Mouse (Mus musculus) C2C12 (cell line): ENCODE data around the gene Sdhc. TPM values are rescaled to one million over a fixed set of nuclear protein-coding genes. Genes with fewer than 3 reads are reported as not detected.

Experiments
- H3K27me3 ChIP-seq: one replicate; pipeline ENCODE4 v1.6.1; 2011; ENCODE audit not compliant: control insufficient read depth, insufficient read depth, insufficient read length
- H3K36me3 ChIP-seq: one replicate; pipeline ENCODE4 v1.6.1; 2011; ENCODE audit not compliant: control insufficient read depth, insufficient read depth
- H3K4me3 ChIP-seq: one replicate; pipeline ENCODE4 v1.5.1; 2011; ENCODE audit warnings: mild to moderate bottlenecking, control low read depth; ENCODE audit not compliant: poor library complexity, insufficient read depth, severe bottlenecking
- H3K79me2 ChIP-seq: one replicate; pipeline ENCODE4 v1.6.1; 2011; ENCODE audit not compliant: control insufficient read depth, insufficient read depth
- H3K79me3 ChIP-seq: one replicate; pipeline ENCODE4 v1.6.1; 2011; ENCODE audit warnings: low read depth, control low read depth
- H3ac ChIP-seq: one replicate; pipeline ENCODE3; 2011; ENCODE audit warnings: low read depth; ENCODE audit not compliant: control insufficient read depth, insufficient read length
- CEBPB ChIP-seq: IDR thresholded peaks from one replicate; pipeline ENCODE4 v1.6.1; 2011; ENCODE audit warnings: low read depth, mild to moderate bottlenecking, control low read depth, moderate library complexity
- CTCF ChIP-seq: IDR thresholded peaks from one replicate; pipeline ENCODE4 v1.5.1; 2011; ENCODE audit not compliant: control insufficient read depth, insufficient read depth, insufficient read length
- FOSL1 ChIP-seq: IDR thresholded peaks from one replicate; pipeline ENCODE4 v1.8.0; 2011; ENCODE audit warnings: mild to moderate bottlenecking, low read length; ENCODE audit not compliant: poor library complexity, insufficient read depth, severe bottlenecking
- MAX ChIP-seq: IDR thresholded peaks from one replicate; pipeline ENCODE4 v1.6.1; 2011; ENCODE audit warnings: mild to moderate bottlenecking, control low read depth
- MYOD1 ChIP-seq: IDR thresholded peaks from one replicate; pipeline ENCODE4 v1.6.1; 2011; ENCODE audit warnings: low read depth; ENCODE audit not compliant: control insufficient read depth, insufficient read length
- MYOG ChIP-seq: IDR thresholded peaks from one replicate; pipeline ENCODE4 v1.6.1; 2011; ENCODE audit not compliant: control insufficient read depth, insufficient read length; ENCODE audit errors: extremely low read depth
- USF1 ChIP-seq: IDR thresholded peaks from one replicate; pipeline ENCODE4 v1.6.1; 2011; ENCODE audit warnings: low read depth, mild to moderate bottlenecking, control low read depth, moderate library complexity
- polyA plus RNA-seq: library from polyadenylated mRNA; unstranded; fragments of >200 nt; fragmentation: generic; extraction: Trizol; gene quantifications from one replicate; pipeline ENCODE4 v1.2.1, GENCODE M21; 2012; ENCODE audit warnings: missing spikeins

The Sdhc gene
- polyA plus RNA-seq, 1 experiment, result 147 TPM

DNA sequence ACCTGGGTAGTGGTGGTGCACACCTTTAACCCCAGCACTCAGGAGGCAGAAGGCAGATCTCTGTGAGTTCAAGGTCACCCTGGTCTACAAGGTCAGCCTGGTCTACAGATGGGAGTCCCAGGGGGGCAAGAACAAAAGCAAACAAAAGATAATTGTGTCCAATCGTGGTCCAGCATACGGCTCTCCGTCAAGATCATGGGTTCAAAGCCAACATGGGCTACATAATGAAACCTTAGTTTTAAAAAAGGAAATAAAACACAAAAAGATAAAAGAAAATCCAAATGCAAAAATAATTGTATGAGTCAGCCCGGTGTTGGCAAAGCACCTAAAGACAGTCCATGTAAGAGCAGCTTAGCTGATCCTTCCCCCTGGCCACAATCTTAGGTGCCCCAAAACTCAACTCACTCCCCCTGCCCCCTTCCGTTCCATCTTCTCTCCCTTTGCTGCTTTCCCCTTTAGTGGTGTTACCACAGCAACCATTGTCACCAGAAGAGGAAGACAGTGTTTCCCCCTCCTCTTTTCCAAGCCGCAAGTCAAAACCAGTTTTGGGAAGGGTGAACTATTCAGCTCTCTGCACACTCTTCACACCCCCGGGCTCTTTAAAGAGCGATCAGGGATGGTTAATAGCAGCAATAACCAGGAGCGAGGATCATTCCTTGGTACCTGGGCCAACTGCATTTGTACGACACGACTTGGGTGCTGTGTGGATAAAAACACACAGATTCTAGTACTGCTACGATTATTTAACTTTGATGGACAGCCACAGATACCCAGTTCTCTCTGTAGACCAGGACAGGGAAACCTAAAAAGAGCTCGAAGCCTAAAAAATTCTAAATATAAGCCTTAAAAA, 37.7 kb upstream of the Sdhc start:
- no peaks in the 10 kb centered on the region for H3K36me3 ChIP-seq
- TF ChIP-seq MYOD1 (no peak), CTCF (no peak), USF1 (no peak), MAX (no peak), FOSL1 (no peak), CEBPB (no peak), MYOG (no peak)
- no peaks in the 10 kb centered on the region for H3K79me3 ChIP-seq
- no peak overlapping the region for H3ac ChIP-seq
- H3K27me3 ChIP-seq, result no peaks in the 10 kb centered on the region
- H3K4me3 ChIP-seq, result no peak overlapping the region
- no peaks in the 10 kb centered on the region for H3K79me2 ChIP-seq

DNA sequence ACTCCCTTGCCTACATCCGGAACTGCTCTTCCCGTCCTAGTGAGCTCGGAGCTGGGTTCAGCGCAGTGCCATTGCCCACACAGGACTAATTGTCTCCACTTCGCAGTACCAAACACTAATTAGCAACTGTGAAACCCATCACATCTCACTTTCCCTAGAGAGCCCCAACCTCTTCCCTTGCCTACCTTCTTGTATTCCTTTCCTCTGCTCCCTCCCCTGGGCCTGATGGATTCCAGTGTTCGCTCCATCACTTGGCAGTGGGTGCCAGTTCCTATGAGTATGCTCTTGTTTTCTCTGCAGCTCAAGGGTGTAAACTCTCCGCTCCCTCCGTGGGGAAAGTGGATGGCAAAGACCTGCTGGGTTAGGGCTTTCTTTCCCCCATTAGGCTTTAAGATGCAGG, 35.3 kb upstream of the Sdhc start:
- Histone ChIP-seq H3ac (no peak overlapping the region), H3K79me2 (no peaks in the 10 kb centered on the region), H3K4me3 (no peak overlapping the region), H3K36me3 (no peaks in the 10 kb centered on the region), H3K79me3 (no peaks in the 10 kb centered on the region), H3K27me3 (no peaks in the 10 kb centered on the region)
- TF ChIP-seq CTCF, result no peak

DNA sequence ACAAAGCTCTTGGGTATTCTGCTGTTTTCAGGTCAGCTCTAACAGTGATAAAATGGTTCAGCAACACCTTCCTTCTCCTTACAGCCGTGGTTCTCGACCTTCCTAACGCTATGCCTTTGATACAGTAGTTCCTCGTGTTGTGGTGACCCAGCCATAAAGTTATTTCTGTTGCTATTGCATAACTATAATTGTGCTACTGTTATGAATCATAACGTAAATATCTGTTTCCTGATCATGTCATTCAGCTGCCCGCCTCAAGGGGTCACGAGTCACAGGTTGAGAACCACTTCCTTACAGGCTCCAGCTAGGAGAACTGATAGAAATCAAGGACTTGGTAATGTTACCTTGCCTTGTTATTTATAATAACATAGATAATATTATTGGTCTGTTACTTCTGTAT, 33.9 kb upstream of the Sdhc start:
- no peaks in the 10 kb centered on the region for H3K79me2 ChIP-seq

GRCm38 (mm10) chr1:171183620-171184019, 33.2 kb upstream of the Sdhc start:
- no peaks in the 10 kb centered on the region for H3K79me2 ChIP-seq
- H3K36me3 ChIP-seq, result no peaks in the 10 kb centered on the region
- no peaks in the 10 kb centered on the region for H3K79me3 ChIP-seq
- no peaks in the 10 kb centered on the region for H3K27me3 ChIP-seq
- TF ChIP-seq MYOD1, result no peak
- no peak for TF ChIP-seq CEBPB
- no peak for TF ChIP-seq MYOG
- TF ChIP-seq USF1, result no peak
- no peak for TF ChIP-seq FOSL1
- TF ChIP-seq CTCF, result no peak
- no peak for TF ChIP-seq MAX
- H3ac ChIP-seq, result no peak overlapping the region
- H3K4me3 ChIP-seq, result no peak overlapping the region

More for the DNA sequence above, 33.9 kb upstream of the Sdhc start:
- no peaks in the 10 kb centered on the region for H3K27me3 ChIP-seq
- H3ac ChIP-seq, result no peak overlapping the region
- TF ChIP-seq FOSL1, result peak; percentile 73
- no peak for TF ChIP-seq MAX
- no peak for TF ChIP-seq MYOG
- TF ChIP-seq USF1, result peak; percentile 21
- TF ChIP-seq CEBPB, result peak; percentile 95
- H3K36me3 ChIP-seq, result no peaks in the 10 kb centered on the region
- H3K79me3 ChIP-seq, result no peaks in the 10 kb centered on the region
- H3K4me3 ChIP-seq, result no peak overlapping the region

- H3K79me2 ChIP-seq, result no peaks in the 10 kb centered on the region
- no peak overlapping the region for H3K4me3 ChIP-seq
- TF ChIP-seq FOSL1 (no peak), CEBPB (no peak), MYOD1 (no peak), USF1 (no peak), MAX (no peak), CTCF (no peak), MYOG (no peak)
- H3ac ChIP-seq, result no peak overlapping the region
- no peaks in the 10 kb centered on the region for H3K79me3 ChIP-seq
- H3K36me3 ChIP-seq, result no peaks in the 10 kb centered on the region
- H3K27me3 ChIP-seq, result no peaks in the 10 kb centered on the region
These were observed 32.6 kb upstream of the Sdhc start for GRCm38 (mm10) chr1:171183025-171183424.
